ENCODE assay signal across 31 mouse cellular contexts in genomic region chr2:34609516-34609915, GRCm38 (mm10).
DNase-seq lines count a peak whose midpoint lies in the region; ATAC-seq and TF ChIP-seq lines count a peak whose summit lies in the region.
"Had no signal": no experiment of that assay in that cellular context is flagged by ENCODE, and none has a peak within 500 bp of the region (broad histone marks: within the 10 kb centered on the region; RNA-seq: fewer than 3 reads in every experiment).

No protein-coding gene starts in this region.

- no peak for TF ChIP-seq CTCF in testis, adult 2 months (IDR thresholded peaks at IDR 0.05; ENCODE audit: control insufficient read depth, insufficient read depth, insufficient replicate concordance, low read depth, low read length)
- TF ChIP-seq CTCF in embryonic fibroblast, embryonic 13.5 days (IDR thresholded peaks at IDR 0.05; ENCODE audit: borderline replicate concordance, insufficient read depth, low read length): no peak

- H3K36me3 ChIP-seq in testis, adult 2 months (ENCODE audit: control insufficient read depth, insufficient read depth, low read length): no peaks in the 10 kb centered on the region
- H3K36me3 ChIP-seq in forebrain, embryonic 13.5 days (ENCODE audit: poor library complexity, severe bottlenecking): 0 out of 2 replicates have a peak, but pooled peaks cover 5% of the 10 kb centered on the region
- H3K36me3 ChIP-seq: forebrain, embryonic 15.5 days; intestine, embryonic 15.5 days; midbrain, embryonic 13.5 days had no signal

- no peaks in the 10 kb centered on the region for H3K9me3 ChIP-seq in forebrain, embryonic 13.5 days (replicated peaks)
- H3K9me3 ChIP-seq: embryonic facial prominence, embryonic 13.5 days; forebrain, embryonic 15.5 days; G1E; heart, embryonic 12.5 days; hindbrain, embryonic 10.5 days; intestine, embryonic 15.5 days; kidney, embryonic 15.5 days; liver, embryonic 12.5 days had no signal

- TF ChIP-seq POLR2A in testis, adult 2 months (IDR thresholded peaks at IDR 0.05; ENCODE audit: control insufficient read depth, low read depth, low read length): no peak
- TF ChIP-seq POLR2A in embryonic fibroblast, embryonic 13.5 days (IDR thresholded peaks at IDR 0.05; ENCODE audit: low read depth, low read length): no peak

- no peak overlapping the region for H3K4me2 ChIP-seq in forebrain, embryonic 13.5 days
- H3K4me2 ChIP-seq: embryonic facial prominence, embryonic 13.5 days; forebrain, embryonic 15.5 days; heart, embryonic 12.5 days; intestine, embryonic 15.5 days; kidney, embryonic 15.5 days; liver, embryonic 12.5 days; midbrain, embryonic 13.5 days had no signal

- DNase-seq in adrenal gland, adult (ENCODE audit: inconsistent age in 2 of 2, low spot score in 1 of 2): peak; percentile 61 to 76
- no peak for DNase-seq in adrenal gland, adult 8-10 months
- no peak for DNase-seq in testis, postnatal 14 days (ENCODE audit: low spot score)
- DNase-seq in thymus, adult 18-20 months: no peak
- DNase-seq: cerebellum, adult 11-12 months; gastrocnemius, postnatal 14 days; heart, adult 11 months; heart, postnatal 10 days; kidney, postnatal 36 days; layer of hippocampus, postnatal 36 days; lung, adult 18-20 months; lung, postnatal 14 days; right cerebral cortex, postnatal 14 days; spleen, adult 18-20 months; thymus, postnatal 25 days had no signal

- peak overlapping the region; percentile 62; the same call in 1 of the 2 replicates for H3K4me3 ChIP-seq in testis, adult 2 months (ENCODE audit: control insufficient read depth, low read depth, low read length)
- H3K4me3 ChIP-seq in embryonic fibroblast, embryonic 13.5 days (ENCODE audit: insufficient read depth, low read length): no peak overlapping the region
- H3K4me3 ChIP-seq in forebrain, embryonic 13.5 days: no peak overlapping the region
- H3K4me3 ChIP-seq: embryonic facial prominence, embryonic 13.5 days; forebrain, embryonic 15.5 days; heart, embryonic 12.5 days; hindbrain, embryonic 10.5 days; intestine, embryonic 15.5 days; kidney, embryonic 15.5 days; liver, embryonic 12.5 days; megakaryocyte, embryonic 14.5 days; midbrain, embryonic 13.5 days had no signal

- H3K27ac ChIP-seq in testis, adult 2 months (ENCODE audit: control insufficient read depth, insufficient read depth, low read depth, low read length): no peak overlapping the region
- 0 out of 2 replicates have a peak overlapping the region, but pooled peaks have one; percentile 38 for H3K27ac ChIP-seq in embryonic fibroblast, embryonic 13.5 days (ENCODE audit: insufficient read depth, low read length)
- no peak overlapping the region for H3K27ac ChIP-seq in forebrain, embryonic 13.5 days
- H3K27ac ChIP-seq: embryonic facial prominence, embryonic 13.5 days; forebrain, embryonic 15.5 days; hindbrain, embryonic 10.5 days; intestine, embryonic 15.5 days; kidney, embryonic 15.5 days; liver, embryonic 12.5 days; midbrain, embryonic 13.5 days had no signal

- no peak overlapping the region for H3K9ac ChIP-seq in forebrain, embryonic 13.5 days
- H3K9ac ChIP-seq: embryonic facial prominence, embryonic 13.5 days; forebrain, embryonic 15.5 days; heart, embryonic 12.5 days; intestine, embryonic 15.5 days; kidney, embryonic 15.5 days; liver, embryonic 12.5 days; midbrain, embryonic 13.5 days had no signal

- no peak for ATAC-seq in forebrain, embryonic 13.5 days
- ATAC-seq: activated CD4-positive, CD25-positive, alpha-beta regulatory T cell, adult 4 months; forebrain, embryonic 15.5 days; hindbrain, embryonic 16.5 days; intestine, embryonic 15.5 days; liver, embryonic 12.5 days; midbrain, embryonic 13.5 days had no signal

- H3K27me3 ChIP-seq in testis, adult 2 months (ENCODE audit: control insufficient read depth, insufficient read depth, low read length): no peaks in the 10 kb centered on the region
- H3K27me3 ChIP-seq in forebrain, embryonic 13.5 days: no peaks in the 10 kb centered on the region
- H3K27me3 ChIP-seq: CH12.LX; embryonic facial prominence, embryonic 13.5 days; forebrain, embryonic 15.5 days; heart, embryonic 12.5 days; intestine, embryonic 15.5 days; kidney, embryonic 15.5 days; liver, embryonic 12.5 days; megakaryocyte, embryonic 14.5 days; midbrain, embryonic 13.5 days had no signal

- 94% methylated on average over 4 of the region's 4 CpGs for WGBS in forebrain, embryonic 13.5 days

- H3K4me1 ChIP-seq in testis, adult 2 months (ENCODE audit: control insufficient read depth, insufficient read depth, low read length): no peaks in the 10 kb centered on the region; the same call in 1 of the 2 replicates
- peaks cover 9% of the 10 kb centered on the region for H3K4me1 ChIP-seq in embryonic fibroblast, embryonic 13.5 days (ENCODE audit: control insufficient read depth, insufficient read depth, low read length)
- H3K4me1 ChIP-seq in forebrain, embryonic 13.5 days: no peaks in the 10 kb centered on the region
- H3K4me1 ChIP-seq: embryonic facial prominence, embryonic 13.5 days; forebrain, embryonic 15.5 days; intestine, embryonic 15.5 days; kidney, embryonic 15.5 days; liver, embryonic 12.5 days had no signal

Comparison
In these comparisons a context has a peak if more than half of its experiments do, and no peak if none do; other contexts are left out.
1. DNase-seq: peak in adrenal gland, adult (2 of 2); none in adrenal gland, adult 8-10 months (single experiment), testis, postnatal 14 days (single experiment) and thymus, adult 18-20 months (0 of 2).